Mouse (Mus musculus) cerebellum, adult 18-20 months (tissue): ENCODE results near the gene Fbxw8.

Source experiments
- DNase-seq, 2 experiments: peaks; one replicate each; pipeline ENCODE4 v3.0.0; 2021

Gene Fbxw8

DNA sequence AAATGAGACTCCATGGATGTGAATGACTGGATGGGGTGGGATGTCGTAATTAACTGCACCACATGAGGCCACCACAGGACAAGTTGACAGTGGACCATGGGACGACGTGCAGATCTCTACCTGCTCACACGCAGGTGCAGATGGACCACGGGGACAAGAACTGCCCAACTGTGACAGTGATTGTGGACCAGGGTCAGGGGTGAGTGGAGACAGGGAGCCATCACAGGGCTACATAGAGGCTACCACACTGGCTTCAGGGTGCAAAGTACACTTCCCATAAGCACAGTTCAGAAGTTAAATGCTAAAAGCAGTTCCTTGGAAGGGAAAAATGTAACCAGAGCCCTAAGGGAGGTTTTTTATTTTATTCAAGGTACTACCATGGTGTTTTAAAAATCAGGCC, 83.5 kb downstream of the Fbxw8 start:
- no peak for DNase-seq

DNA sequence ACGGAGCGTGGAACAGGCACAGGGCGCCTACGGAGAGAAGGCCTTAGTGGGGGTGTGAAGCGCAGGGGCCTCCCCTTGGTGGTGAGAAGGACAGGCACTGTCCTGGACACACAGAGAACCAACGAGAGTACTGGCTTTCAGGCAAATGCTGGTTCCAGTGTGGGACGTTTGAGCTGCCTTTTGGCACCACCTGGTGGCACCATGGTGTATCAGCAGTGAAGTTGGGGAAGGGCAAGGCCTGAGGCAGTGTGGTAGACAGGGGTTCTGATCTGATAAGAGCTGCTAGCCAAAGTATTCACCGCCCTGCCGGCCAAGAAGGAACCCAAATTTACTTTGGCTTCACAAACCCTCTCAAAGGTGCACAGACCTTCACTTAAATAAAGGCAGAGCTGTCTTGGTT, 85.9 kb downstream of the Fbxw8 start:
- DNase-seq = peak; percentile 89 to 91

DNA sequence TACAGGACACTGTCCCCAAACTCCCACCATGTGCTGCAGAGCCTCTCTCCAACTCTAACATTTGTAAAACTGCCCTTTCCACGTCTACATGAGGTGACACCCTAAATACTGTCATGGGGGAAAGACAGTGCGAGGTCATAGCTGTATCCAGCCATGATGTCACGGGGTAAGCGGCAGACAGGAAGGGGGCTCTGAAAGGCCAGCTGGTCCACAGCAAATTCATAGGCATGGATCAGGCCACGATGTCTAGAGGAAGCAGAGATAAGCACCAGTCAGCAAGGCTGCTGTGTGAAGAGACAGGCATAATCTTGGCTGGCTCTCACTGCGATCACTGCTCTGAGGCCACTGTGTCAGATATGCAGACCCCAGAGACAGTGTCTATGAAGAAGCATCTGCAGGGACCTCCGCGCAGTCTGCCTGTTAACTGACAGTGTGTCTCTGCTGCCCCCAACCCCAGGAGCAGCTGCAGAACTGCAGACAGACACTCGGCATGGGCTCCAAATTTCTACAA, 87.2 kb downstream of the Fbxw8 start:
- DNase-seq = no peak

DNA sequence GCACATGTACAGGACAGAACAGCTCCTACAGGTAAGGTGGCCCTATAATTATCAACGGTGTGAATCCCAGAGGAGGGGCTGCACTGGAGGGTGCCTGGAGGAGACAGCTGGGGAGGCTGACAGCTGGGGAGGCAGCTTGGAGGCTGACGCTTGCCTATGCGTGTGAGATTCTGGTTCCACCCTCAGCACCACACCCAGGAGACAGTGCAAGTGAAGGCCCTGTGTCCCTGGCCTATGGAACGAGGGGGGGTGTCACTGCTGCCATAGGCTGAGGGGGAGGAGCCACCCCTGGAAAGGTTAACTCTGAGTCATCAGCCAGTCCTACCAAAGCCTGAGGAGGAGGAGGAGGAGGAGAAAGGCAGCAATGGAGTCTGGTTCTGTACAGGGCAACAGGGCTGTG, 87.7 kb downstream of the Fbxw8 start:
- DNase-seq = peak in 1 of 2 experiments; percentile 46

DNA sequence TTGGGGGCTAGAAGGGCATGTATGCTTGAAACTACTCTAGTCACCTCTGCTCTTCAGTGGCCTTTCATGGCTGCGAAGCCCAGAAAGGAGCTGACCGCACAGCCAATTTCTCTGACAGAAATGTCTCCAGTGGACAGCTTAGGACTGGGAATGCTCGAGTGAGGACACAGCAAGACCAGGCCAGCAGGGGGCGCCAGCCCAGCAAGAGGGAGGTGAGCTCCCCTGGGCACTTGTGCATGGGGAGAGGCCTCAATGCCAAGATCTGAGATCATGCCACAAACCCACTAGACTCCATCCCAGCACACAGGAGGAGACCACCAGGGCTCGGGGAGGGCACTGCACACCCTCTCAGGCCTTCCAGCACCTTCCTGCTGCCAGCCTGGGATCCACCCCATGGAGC, 88.4 kb downstream of the Fbxw8 start:
- peak; percentile 85 to 87 for DNase-seq

DNA sequence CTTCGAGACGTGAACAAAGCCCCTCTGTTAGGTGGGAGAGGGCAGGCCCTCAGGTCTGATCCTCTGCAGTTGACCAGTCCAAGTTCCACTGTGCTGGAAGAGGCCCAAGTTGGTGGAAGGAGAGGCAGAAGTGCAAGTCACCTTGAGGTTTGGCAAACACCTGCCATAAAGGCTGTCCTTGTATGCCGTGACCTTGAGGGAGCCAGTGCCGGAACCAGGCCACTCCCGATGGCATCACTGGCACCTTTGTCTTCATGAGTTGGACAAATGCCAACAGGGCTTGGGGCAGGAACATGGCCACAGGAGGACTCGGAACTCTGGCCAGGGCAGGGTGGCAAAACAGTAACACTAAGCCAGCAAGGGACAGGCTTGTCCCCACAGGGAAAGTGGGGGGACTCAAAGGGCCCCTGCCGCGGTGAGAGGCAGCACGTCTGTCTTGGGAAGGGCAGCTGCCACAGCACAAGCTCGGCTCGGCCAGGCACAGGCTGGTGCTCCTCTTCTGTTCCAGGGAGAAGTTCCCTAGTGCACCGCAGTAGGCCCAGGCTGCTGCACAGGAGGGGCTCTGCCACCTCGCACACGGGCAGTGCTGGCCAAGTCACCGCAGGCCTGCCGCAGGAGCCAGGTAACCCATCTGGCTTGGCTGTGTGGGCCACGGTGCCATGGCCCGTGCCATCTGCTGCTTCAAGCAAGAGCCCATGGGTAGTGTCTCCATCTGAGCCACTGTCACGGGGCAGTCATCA, 89.6 kb downstream of the Fbxw8 start:
- DNase-seq = peak; percentile 87

DNA sequence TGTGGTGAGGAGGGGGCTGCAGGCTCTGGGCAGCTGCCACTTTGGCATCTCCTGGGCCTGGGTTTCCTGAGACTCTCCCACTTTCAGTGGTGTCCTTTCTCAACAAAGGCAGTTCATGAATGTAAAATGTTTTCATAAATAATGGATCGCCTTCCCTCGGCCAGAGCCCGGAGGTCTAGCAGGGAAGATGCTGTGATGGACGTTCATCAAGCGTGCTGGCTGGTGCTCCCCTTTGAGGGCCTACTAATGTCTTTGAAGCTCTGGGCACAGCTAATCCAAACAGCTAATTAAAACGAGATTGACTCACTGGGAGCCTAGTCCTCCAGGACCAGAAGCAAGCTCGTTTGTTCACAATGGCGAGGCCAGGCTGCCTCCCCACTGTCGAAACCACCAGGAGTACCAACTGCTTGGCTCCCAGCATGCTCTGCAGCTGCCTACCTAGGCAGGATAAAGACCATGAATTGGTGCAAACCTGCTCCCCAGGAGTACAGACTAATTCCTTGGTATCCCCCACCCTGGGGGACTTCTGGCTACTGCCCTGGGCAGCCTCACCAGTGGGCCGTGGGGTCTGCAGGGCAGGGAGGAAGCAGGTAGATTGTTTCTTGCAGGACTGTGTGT, 90.9 kb downstream of the Fbxw8 start:
- DNase-seq = no peak

DNA sequence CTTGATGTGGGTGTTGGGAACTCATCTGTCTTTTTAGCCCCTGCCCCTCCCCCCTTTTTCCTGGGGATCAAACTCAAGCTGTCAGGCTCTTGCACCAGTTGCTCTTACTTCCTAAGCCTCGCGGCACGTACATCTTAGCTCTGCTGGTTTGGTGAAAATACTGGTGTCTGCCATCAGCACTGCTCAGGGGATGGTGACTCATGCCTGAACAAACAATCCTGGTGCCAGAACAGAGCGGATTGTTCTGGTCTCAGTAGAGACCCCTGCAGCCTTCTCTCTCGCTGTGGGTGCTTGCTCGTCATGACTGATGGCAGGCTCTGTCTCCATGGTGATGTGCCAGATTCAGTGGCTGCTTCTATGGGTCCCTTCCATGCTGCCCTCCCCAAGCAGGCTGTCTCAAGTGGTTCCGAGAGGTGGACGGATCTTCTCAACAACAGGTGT, 92.1 kb downstream of the Fbxw8 start:
- peak in 1 of 2 experiments; percentile 41 for DNase-seq

DNA sequence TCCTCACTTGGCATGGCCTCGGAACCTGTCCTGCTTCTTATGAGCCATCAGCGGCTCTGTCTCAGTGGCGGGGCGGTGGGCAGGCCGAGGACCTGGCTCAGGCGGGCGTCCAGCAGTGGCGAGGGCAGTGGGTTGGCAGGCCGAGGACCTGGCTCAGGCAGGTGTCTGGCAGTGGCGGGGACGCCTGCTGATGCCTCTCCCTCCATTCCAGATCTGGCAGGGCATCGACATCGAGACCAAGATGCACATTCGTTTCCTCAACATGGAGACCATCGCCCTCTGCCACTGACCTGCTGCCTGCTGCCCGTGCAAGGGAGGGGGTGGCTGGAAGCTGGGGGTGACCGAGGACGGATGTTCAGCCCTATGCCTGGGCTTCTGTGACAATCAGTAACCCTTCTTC, 93.9 kb downstream of the Fbxw8 start:
- DNase-seq = peak in 1 of 2 experiments; percentile 56

DNA sequence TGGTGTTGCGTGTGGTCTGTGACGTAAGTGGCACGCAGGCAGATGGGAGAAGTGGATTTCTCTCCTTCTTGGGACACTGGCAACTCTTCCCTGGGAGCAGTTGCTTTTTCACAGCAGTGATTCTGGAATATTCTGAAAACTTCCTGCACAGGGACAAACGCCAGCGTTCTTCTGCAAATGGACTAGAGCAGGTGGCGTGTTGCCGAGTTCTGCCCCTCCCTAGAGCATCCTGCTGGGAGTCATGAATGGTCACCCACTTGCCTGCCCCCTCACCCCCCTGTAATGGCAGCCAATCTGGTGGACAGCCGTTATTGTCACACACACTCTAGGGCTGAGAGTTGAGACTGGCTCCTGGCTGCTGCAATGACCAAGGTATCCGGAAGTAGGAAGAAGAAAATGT, 95.6 kb downstream of the Fbxw8 start:
- DNase-seq = peak; percentile 36

DNA sequence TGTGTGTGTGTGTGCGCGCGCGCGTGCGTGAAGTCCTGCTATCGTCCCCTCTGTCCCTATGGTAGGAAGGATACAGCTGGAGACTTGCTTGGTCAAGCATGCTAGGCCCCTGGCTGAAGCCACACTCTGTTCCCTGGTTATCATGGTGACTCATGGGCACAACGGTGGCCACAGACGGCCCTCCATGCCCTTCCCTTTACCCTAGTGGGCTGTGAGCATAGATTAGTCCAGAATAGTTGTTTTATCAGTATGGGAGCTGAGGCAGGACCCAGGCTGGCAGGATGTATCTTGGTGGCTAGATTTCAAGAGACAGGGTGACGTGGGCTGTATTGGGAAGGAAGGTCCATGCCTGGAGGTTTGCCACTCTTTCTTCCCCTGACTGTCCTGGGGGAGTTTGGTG, 96.4 kb downstream of the Fbxw8 start:
- no peak for DNase-seq

DNA sequence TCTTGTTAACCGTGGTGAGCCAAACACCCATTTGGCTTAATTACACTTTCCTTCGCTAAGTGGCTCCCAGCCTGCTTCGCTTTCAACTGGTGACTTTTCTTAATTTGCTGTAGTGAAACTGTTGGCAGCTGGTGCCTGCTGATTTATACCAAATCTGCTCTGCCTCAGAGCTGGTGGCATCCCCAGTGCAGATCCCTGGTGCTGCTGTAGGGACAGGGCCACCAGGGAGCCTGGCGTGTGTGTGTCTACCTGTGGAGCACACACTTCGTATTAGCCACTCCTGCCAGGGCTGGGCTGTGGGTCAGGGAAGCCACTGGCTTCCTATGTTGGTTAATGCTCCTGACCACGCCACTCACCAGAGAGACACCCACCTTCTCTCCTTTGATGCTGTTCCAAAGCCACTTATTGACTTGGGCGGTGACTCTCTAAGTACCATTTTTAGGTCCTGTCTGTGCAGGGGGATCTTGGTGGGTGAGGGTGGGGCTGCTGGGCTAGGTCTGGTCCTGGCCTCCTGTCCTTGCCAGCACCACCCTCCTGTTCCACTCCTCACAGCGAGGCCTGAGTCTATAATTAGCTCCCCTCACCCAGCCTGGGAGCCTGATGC, 97.7 kb downstream of the Fbxw8 start:
- DNase-seq = peak; percentile 39 to 47

DNA sequence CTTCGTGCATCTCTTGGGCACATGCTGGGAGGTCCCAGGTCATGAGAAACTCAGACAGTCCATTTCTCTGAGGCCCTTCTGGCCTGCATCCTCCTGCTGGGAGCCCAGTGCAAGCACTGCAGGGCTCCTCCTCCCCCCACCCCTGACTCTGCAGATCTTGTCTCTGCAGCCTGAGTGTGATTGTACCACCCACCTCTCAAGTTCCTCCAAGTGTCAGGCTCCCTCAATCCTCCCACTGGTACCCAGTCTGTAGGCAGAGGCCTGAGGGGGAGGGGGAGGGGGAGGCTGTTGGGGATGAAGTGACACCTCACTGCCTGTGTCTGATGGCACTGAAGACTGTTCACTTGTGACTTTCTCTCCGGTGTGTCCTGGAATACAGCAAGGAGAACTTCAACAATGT, 102.1 kb downstream of the Fbxw8 start:
- DNase-seq = no peak

DNA sequence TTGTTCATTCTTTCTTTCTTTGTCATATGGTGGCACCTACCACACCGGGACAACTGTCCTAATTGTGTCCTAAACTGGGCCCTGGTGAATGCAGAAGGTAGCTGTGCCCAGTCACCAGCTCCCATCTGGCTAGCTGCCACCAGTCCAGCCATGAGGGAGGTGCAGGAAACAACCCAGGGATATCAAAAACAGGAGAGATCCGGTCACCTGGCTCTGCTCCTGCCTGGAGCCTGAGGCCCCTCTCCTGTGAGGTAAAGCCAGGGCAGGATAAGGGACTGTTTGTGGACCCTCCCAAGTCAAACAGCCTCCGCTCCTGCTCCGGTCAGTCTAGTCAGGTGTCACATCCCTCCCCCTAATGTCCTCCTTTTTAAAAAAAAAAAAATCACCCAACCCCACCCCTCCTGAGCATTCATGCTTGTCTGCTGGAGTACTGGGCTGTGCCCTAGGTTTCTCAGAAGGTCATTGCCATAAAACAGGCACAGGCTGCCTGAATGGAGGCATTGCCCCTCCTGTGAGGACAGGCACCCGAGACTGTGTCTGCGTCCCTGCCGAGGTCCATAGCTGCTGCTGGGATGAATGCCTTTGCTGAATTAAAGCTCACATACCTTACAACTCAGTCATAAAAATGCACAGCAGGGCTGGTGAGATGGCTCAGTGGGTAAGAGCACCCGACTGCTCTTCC, 103.1 kb downstream of the Fbxw8 start:
- DNase-seq = peak; percentile 86 to 89

DNA sequence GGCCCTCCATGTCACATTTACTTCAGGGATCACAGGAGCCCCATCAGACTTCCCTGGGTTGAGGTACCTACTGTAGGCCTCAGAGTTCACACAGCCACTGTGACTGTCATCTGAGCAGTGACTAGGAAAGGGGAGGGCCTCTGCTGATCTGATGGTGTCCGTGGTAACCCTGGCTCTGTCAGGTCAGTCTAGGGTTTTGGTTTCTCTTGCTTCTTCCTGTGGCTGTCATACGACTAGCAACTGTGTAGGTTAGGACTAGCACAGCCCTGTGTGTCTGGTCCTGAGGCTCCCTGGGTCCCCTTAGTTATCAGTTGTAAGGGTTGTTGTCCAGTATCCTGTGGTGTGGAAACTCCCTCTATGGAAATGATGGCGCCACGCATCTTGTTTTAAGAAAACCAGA, 104.5 kb downstream of the Fbxw8 start:
- DNase-seq = no peak

DNA sequence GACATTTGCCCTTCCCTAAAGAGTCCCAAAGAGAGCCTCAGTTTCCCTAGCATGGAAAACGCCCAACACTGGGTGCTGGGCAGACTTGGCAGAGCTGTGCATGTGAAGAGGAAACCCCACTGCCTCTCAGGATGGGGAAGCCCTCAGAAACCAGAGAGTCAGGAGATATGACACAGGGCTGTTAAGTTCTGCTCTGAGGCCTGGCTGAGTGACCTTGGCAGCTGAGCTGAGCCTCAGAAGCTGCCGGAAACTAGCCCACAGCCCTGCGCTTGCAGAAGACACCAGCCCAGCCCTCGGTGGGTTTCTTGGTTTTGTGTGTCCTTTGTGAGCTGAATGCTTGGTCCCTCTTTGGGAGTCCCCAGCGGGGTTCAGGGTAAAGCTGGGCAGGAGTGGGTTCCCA, 106.3 kb downstream of the Fbxw8 start:
- DNase-seq = no peak

DNA sequence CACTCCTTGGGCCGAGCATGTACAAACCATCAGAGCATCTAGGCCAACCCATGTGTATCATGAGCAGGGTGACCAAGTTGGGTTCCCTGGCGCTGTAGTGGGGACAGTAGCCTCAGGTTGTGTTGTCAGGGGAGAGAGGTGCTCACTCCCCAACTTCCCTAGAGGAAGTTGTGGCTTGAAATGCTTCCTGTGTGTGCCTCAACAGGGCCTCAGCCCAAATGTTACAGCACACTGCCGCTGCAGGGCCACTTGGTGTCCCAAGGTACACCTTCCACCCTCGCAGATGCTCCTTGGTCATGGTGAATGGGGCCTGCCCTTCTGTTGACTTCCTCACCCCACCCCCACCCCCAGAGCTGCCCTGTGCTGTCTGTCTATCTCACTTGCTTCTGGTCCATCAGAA, 106.9 kb downstream of the Fbxw8 start:
- no peak for DNase-seq

DNA sequence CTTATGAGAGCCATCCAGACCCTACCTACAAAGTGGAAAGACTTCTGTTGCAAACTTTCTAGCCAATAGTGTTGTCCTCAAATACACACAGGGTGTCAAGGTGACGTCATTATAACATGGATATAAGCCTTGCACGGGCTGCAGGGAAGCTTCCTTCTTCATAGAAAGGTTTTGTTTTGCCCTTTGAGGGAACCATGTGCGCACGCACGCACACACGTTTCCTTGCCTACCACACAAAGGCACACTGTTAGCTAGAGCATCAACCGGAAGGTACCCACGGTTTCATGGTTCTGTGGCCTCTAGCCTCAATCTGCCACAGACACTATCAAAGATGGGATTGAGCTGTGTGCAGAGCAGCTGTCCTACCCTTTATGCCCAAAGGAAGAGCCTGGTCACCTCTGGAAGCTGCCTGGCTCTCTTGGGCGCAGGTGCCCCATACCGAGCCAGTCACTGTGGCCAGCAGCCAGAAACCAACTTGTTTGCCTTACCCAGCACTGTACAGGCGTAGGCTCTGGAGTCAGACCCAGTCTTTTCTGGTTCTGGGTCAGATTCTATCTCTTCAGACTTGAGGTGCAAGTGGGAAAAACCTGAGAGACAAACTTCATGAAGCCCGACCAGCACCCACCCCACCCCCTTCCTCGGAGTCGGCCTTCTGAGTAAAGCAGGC, 108.0 kb downstream of the Fbxw8 start:
- no peak for DNase-seq

DNA sequence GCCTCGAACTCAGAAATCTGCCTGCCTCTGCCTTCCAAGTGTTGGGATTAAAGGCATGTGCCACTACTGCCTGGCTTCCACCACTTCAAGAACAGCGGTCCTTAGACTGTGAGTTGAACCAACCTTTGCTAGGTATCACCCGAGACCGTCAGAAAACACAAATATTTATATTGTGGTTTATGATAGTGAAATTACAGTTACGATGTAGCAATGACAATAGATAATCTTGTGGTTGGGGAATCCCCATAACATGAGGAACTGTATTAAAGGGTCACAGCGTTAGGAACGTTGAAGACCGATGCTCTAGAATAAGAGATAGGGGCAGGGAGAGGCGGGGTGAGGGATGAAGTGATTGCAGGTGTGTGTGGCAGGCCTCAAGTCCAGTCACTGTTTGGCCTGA, 109.9 kb downstream of the Fbxw8 start:
- DNase-seq = no peak

DNA sequence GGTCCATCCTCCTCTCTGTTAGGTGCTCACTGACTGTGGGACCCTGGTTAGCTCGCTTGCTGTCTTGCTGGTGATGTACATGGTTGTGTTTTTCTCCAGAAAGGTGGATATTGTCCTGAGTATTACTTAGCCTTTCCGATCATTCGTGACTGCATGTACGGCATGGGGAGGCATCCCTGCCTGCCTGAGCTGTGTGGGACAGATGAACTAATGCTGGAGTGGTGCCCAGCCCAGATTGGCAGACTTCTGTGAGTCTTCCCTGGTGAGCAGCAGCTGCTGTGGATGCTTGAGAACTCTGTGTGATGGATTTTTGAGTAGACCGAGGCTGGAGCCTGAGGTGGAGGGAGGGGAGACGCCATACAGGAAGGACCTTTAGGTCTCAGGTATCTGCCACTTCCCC, 110.4 kb downstream of the Fbxw8 start:
- DNase-seq = peak; percentile 85 to 88

DNA sequence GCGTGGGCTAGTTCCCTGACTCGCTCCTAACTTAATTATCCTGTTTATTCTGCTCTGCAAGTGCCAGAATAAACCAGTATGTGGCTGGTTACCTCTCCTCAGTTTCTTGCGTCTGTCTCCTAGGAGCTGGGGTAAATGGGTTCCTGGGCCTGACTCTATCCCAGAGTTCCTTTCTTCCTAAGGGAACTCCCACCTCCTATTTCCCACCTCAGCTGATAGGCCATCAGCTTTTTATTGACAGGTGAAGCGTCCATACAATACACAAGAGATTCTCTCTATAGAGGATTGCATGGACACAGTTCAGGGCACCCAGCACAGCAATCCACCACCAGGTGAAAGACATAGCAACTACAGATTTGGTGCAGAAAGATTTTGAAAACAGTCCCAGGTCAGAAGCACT, 111.5 kb downstream of the Fbxw8 start:
- no peak for DNase-seq

DNA sequence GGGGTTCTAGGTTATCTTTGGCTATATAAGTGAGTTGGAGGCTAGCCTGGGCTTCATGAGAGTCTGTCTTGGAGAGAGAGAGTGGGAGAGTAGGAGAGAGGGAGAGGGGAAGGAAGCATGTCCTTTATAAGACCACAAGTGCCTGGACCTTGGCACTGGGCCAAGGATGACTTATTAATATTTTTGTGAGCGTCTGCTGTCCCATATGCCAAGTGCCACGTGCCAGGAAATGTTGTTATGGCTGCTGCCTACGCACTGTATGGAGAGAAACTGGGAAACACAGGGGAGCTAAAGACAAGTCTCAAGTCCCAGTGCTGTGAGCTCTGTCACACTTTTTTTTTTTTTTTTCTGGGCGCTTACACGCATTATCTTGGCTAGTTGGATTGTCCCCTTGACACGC, 112.7 kb downstream of the Fbxw8 start:
- peak; percentile 90 to 94 for DNase-seq

DNA sequence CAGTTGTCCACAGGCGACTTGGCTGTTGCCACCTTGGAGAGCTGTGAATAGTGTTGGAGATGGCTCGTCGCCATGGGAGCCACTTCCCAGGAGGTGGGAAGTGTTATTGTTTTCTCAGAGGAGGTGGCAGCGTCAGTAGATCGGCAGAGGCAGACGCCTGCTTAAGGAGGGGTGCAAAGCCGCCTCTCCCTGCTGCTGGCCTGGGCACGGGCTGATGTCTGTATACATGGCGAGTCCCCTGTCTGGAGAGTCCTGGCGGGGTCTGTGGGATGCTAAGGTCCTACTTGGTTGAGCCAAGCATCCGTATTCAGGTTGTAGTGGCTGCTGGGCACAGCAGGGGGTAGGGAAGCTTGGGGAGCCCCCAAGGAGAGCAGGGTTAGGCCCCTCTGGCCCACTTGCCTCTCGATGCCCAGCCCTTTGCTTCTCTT, 116.0 kb downstream of the Fbxw8 start:
- peak; percentile 41 to 54 for DNase-seq
